Comparison of ENCODE assay signal across 10 mouse cellular contexts in the genomic region with DNA sequence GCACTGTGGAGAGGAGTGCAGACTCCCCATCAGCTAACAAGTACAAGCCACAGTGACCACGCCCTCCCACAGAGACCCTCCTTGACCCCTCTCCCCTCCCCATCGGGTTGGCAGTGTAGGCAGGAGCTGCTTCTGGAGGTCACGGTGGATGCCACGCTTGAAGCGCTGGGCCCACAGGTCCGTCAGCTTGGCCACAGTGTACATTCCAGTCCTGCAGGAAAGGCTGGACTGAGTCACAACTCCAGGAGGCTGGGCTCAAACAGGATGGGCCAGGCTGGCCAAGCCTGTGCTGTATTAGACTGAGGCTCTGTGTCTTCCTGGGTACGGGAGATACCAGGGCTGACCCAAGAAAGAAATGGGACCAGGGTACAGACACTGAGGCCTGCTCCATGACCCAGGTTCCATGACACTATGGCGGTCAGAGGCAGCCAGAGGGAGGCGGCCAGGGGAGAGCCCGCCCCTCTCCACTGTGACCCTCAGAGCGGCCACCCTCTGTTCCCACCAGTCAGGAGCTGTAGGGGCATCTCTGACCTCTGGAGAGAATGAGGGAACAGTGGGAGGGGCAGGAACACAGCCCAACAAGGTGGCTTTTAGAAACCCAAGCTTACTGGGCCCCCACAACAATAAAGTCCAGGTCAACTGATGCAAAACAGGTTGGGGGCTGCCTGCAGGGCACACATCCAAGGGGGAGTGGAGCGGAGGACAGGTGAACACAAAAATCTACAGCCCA. TPM values are rescaled to one million over a fixed set of nuclear protein-coding genes. Genes with fewer than 3 reads are reported as not detected.
DNase-seq lines count a peak whose midpoint lies in the region; ATAC-seq and TF ChIP-seq lines count a peak whose summit lies in the region.
"Had no signal": no experiment of that assay in that cellular context is flagged by ENCODE, and none has a peak within 500 bp of the region (broad histone marks: within the 10 kb centered on the region; RNA-seq: fewer than 3 reads in every experiment).

No protein-coding gene starts in this region.

- 57% methylated on average over 12 of the region's 12 CpGs for WGBS in kidney, embryonic 14.5 days
- WGBS in heart, postnatal 0 days: 67% methylated on average over 12 of the region's 12 CpGs
- 63% methylated on average over 12 of the region's 12 CpGs for WGBS in midbrain, embryonic 13.5 days

- no peak overlapping the region for H3K9ac ChIP-seq in kidney, embryonic 14.5 days (ENCODE audit: low read depth, low read length)
- 0 out of 2 replicates have a peak overlapping the region, but pooled peaks have one; percentile 22 for H3K9ac ChIP-seq in heart, postnatal 0 days (replicated peaks; ENCODE audit: low read depth, low read length)
- H3K9ac ChIP-seq in midbrain, embryonic 13.5 days (replicated peaks): peak overlapping the region; percentile 69; the same call in 1 of the 2 replicates

- no peaks in the 10 kb centered on the region for H3K36me3 ChIP-seq in kidney, embryonic 14.5 days (ENCODE audit: control insufficient read depth, insufficient read depth, low read length)
- no peaks in the 10 kb centered on the region for H3K36me3 ChIP-seq in heart, postnatal 0 days (replicated peaks; ENCODE audit: control insufficient read depth, insufficient read depth, low read length)
- H3K36me3 ChIP-seq in midbrain, embryonic 13.5 days: no peaks in the 10 kb centered on the region

- ATAC-seq in kidney, embryonic 14.5 days (ENCODE audit: low FRiP score, low TSS enrichment): no peak
- no peak for ATAC-seq in heart, postnatal 0 days (ENCODE audit: insufficient read depth, low read depth)
- ATAC-seq in midbrain, embryonic 13.5 days: no peak
- ATAC-seq: lung, postnatal 0 days had no signal

- H3K9me3 ChIP-seq in kidney, embryonic 14.5 days (ENCODE audit: control insufficient read depth, low read length): no peaks in the 10 kb centered on the region
- H3K9me3 ChIP-seq in heart, postnatal 0 days (replicated peaks; ENCODE audit: control insufficient read depth, low read length): no peaks in the 10 kb centered on the region
- no peaks in the 10 kb centered on the region for H3K9me3 ChIP-seq in midbrain, embryonic 13.5 days

- no peak for TF ChIP-seq EP300 in heart, postnatal 0 days (IDR thresholded peaks at IDR 0.05; ENCODE audit: low read depth)

- no peak for TF ChIP-seq CTCF in heart, postnatal 0 days (IDR thresholded peaks at IDR 0.05; ENCODE audit: low read depth)

- peaks cover 4% of the 10 kb centered on the region; the same call in 1 of the 2 replicates for H3K27me3 ChIP-seq in kidney, embryonic 14.5 days (ENCODE audit: control insufficient read depth, insufficient read depth, low read length)
- no peaks in the 10 kb centered on the region for H3K27me3 ChIP-seq in heart, postnatal 0 days (ENCODE audit: control insufficient read depth, insufficient read depth, low read length)
- H3K27me3 ChIP-seq in midbrain, embryonic 13.5 days: peaks cover 71% of the 10 kb centered on the region

- peak overlapping the region; percentile 80 for H3K4me2 ChIP-seq in kidney, embryonic 14.5 days (replicated peaks; ENCODE audit: low read depth, low read length)
- H3K4me2 ChIP-seq in heart, postnatal 0 days (ENCODE audit: low read depth, low read length): peak overlapping the region; percentile 72
- H3K4me2 ChIP-seq in midbrain, embryonic 13.5 days (replicated peaks): peak overlapping the region; percentile 74

- H3K4me3 ChIP-seq in kidney, embryonic 14.5 days (ENCODE audit: low read length): no peak overlapping the region
- H3K4me3 ChIP-seq in brown adipose tissue, adult 24 weeks (ENCODE audit: insufficient read depth, low read depth, low read length): peak overlapping the region; percentile 92
- peak overlapping the region; percentile 63; the same call in 1 of the 2 replicates for H3K4me3 ChIP-seq in heart, postnatal 0 days (ENCODE audit: low read depth, low read length)
- H3K4me3 ChIP-seq in midbrain, embryonic 13.5 days (replicated peaks): peak overlapping the region; percentile 51

- no peak overlapping the region for H3K27ac ChIP-seq in kidney, embryonic 14.5 days (ENCODE audit: low read depth, low read length)
- H3K27ac ChIP-seq in brown adipose tissue, adult 24 weeks (replicated peaks; ENCODE audit: low read depth, low read length): peak overlapping the region; percentile 10; the same call in 1 of the 2 replicates
- H3K27ac ChIP-seq in heart, postnatal 0 days (ENCODE audit: low read depth): no peak overlapping the region
- no peak overlapping the region for H3K27ac ChIP-seq in midbrain, embryonic 13.5 days

- peaks cover 20% of the 10 kb centered on the region for H3K4me1 ChIP-seq in kidney, embryonic 14.5 days (ENCODE audit: control insufficient read depth, insufficient read depth, low read length)
- peaks cover 20% of the 10 kb centered on the region for H3K4me1 ChIP-seq in brown adipose tissue, adult 24 weeks (ENCODE audit: control insufficient read depth, insufficient read depth, insufficient read length, low read length)
- H3K4me1 ChIP-seq in heart, postnatal 0 days (ENCODE audit: control insufficient read depth, insufficient read depth): peaks cover 27% of the 10 kb centered on the region
- peaks cover 62% of the 10 kb centered on the region for H3K4me1 ChIP-seq in midbrain, embryonic 13.5 days (replicated peaks)

- no peak for DNase-seq in kidney, postnatal 14 days
- DNase-seq in heart, postnatal 0 days (ENCODE audit: low spot score): no peak
- no peak for DNase-seq in c-Kit-positive CD71-positive TER-119-positive erythroid progenitor cells, embryonic 14.5 days (ENCODE audit: low spot score)
- DNase-seq in spleen, adult 18-20 months: no peak
- DNase-seq in right cerebral cortex, postnatal 25 days: no peak
- DNase-seq: kidney, postnatal 36 days had no signal

RNA-seq across cellular contexts. Expression of a gene that starts 1.6 kb away (rescaled TPM):
- polyA plus RNA-seq in kidney, embryonic 14.5 days (2014; fragmentation: Nextera tagmentation; extraction: Ambion mirVana): 18.5 and 18.7 TPM in 2 replicates
- polyA plus RNA-seq in brown adipose tissue, adult 24 weeks (2012; ENCODE audit: insufficient read depth, insufficient read length, missing spikeins): 12.0 and 17.2 TPM in 2 replicates
- 21.1 and 27.1 TPM in 2 replicates for total RNA-seq in heart, postnatal 0 days (2014; rRNA removed; ENCODE audit: low replicate concordance)
- 12.9 and 14.6 TPM in 2 replicates for polyA plus RNA-seq in heart, postnatal 0 days (2015; fragmentation: Nextera tagmentation; extraction: Ambion mirVana)
- polyA plus RNA-seq in midbrain, embryonic 13.5 days (2015; fragmentation: Nextera tagmentation; extraction: Ambion mirVana): 20.0 and 21.0 TPM in 2 replicates

RNA-seq across cellular contexts. Expression of a gene that starts 10.5 kb away (rescaled TPM):
- 2.4 and 3.2 TPM in 2 replicates for polyA plus RNA-seq in kidney, embryonic 14.5 days (2014; fragmentation: Nextera tagmentation; extraction: Ambion mirVana)
- polyA plus RNA-seq in brown adipose tissue, adult 24 weeks (2012; ENCODE audit: insufficient read depth, insufficient read length, missing spikeins): 0.46 and 1.4 TPM in 2 replicates
- 5.0 TPM in 1 of 2 replicates, not detected in the other for total RNA-seq in heart, postnatal 0 days (2014; rRNA removed; ENCODE audit: low replicate concordance)
- 0.15 and 0.21 TPM in 2 replicates for polyA plus RNA-seq in heart, postnatal 0 days (2015; fragmentation: Nextera tagmentation; extraction: Ambion mirVana)
- polyA plus RNA-seq in midbrain, embryonic 13.5 days (2015; fragmentation: Nextera tagmentation; extraction: Ambion mirVana): 0.75 and 0.81 TPM in 2 replicates

RNA-seq across cellular contexts. Expression of a gene that starts 39.2 kb away (rescaled TPM):
- polyA plus RNA-seq in kidney, embryonic 14.5 days (2014; fragmentation: Nextera tagmentation; extraction: Ambion mirVana): 26.6 and 40.4 TPM in 2 replicates
- polyA plus RNA-seq in brown adipose tissue, adult 24 weeks (2012; ENCODE audit: insufficient read depth, insufficient read length, missing spikeins): 1.8 TPM in 1 of 2 replicates, not detected in the other
- 4.8 and 12.6 TPM in 2 replicates for total RNA-seq in heart, postnatal 0 days (2014; rRNA removed; ENCODE audit: low replicate concordance)
- 3.8 and 4.4 TPM in 2 replicates for polyA plus RNA-seq in heart, postnatal 0 days (2015; fragmentation: Nextera tagmentation; extraction: Ambion mirVana)
- polyA plus RNA-seq in midbrain, embryonic 13.5 days (2015; fragmentation: Nextera tagmentation; extraction: Ambion mirVana): 4.2 and 4.4 TPM in 2 replicates
